Mouse (Mus musculus) liver, embryonic 14.5 days (tissue): ENCODE data around the gene Atp5g2.

Experiments used
- CTCF ChIP-seq: IDR thresholded peaks from 2 replicates; pipeline ENCODE4 v1.5.1; 2016; ENCODE audit warnings: antibody characterized with exemption, low read depth, control low read depth
- EP300 ChIP-seq: IDR thresholded peaks from 2 replicates; pipeline ENCODE4 v1.6.1; 2016; ENCODE audit warnings: antibody characterized with exemption, low read depth

GRCm38 (mm10) chr15:102705226-102705894 is 33.2 kb upstream of the Atp5g2 start:
- TF ChIP-seq CTCF (no peak), EP300 (no peak)
